Mouse (Mus musculus) adrenal gland, postnatal 25 days (tissue): Measurements from ENCODE around the gene Gm4131. TPM values are rescaled to one million over a fixed set of nuclear protein-coding genes. Genes with fewer than 3 reads are reported as not detected.

Experiments
- DNase-seq: peaks from one replicate; pipeline ENCODE4 v3.0.0; 2021; ENCODE audit warnings: mixed read lengths
- total RNA-seq: library from RNA; stranded (reverse); gene quantifications from 2 replicates; pipeline ENCODE4 v1.2.3, GENCODE M21; 2021

Gm4131 gene
- total RNA-seq, 1 experiment from 2014 or later, result not detected

DNA sequence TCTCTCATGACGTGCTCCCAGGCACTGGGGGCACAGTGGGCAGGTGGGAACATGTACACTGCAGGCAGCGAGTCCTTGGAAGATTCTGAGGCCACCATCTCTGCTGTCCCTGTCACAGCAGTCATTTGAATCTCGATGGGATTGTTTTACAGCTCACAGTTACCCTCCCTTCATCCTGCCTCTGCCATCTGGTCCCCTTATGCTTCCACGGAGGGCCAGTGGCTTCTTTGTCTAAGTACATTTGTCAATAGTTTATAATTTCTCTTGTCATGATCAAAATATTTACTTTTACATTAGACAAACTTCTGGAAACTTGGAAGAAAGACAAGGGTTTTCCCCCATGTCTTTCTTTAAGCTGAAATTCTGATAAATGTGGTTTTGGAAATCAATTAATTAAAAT, 20.0 kb downstream of the Gm4131 start:
- DNase-seq, result no peak

DNA sequence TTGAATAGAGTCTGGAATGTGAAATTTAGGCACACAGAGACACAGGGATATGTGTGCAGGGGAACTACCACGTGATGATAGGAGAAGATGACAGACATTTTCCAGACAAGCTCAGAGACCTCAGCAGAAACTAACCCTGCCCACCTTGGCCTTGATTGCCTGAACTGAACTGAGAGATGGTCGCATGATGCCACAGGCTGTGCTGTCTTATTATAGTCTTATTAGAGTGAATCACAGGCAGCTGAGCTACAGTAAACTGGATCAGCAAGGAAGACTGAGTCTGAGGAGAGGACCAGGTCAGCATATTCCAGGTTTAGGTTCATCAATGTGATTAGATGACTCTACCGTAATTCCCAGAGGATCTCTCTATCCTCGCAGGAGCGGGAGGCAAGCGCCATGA, 20.4 kb downstream of the Gm4131 start:
- DNase-seq, result no peak

DNA sequence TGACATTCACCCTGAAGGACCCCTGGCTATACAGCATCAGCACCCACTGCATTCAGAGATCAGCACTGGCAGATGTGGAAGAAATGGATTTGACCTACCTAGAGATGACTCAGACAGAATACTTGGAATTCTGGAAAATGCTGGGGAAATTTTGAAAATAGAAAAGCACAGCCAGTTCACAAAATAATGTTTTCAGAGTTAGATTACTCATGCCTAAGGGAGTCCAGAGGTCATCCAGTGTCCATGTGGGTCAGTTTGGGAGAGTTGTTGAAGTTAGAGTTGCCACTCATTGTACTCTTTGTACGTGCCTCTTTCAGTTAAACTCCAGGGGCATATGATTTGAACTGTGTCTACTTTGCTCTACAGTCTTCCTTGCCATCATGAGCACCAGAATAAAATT, 25.0 kb downstream of the Gm4131 start:
- DNase-seq, result no peak

DNA sequence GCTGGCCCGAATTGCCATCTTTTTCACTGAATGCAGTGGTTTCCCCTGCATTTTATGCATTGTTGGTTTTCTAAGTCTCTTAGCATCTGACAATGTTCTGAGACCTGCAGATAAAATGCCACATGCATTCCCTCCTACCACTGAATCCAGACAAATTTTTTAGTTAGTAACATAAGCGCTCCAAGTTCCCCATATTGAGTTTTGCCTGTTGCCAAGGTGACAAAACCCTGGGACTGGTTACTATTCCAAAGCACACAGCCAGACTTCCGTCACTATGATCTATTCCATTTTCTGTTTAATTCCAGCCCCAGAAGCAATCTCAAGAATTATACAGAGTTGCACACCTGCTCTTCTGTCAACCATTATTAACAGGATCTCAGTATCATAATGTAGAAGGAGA, 26.9 kb downstream of the Gm4131 start:
- DNase-seq, result no peak

DNA sequence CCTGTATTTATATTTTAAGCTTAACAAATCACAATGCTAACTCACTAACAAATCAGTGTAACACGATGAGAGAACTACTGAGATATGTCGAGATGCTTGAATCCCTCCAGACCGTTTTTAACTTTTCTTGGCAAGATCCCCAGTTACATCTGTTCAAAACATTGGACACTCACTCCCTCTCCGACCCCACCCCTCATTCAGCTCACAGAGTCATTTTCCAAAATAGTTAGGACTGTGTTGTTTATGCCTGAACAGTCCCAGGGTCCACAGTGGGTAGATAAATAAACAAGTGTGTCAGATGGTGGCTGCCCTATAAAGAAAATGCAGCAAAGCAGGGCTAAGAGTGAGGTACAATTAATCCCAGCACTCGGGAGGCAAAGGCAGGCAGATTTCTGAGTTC, 29.7 kb downstream of the Gm4131 start:
- no peak for DNase-seq

DNA sequence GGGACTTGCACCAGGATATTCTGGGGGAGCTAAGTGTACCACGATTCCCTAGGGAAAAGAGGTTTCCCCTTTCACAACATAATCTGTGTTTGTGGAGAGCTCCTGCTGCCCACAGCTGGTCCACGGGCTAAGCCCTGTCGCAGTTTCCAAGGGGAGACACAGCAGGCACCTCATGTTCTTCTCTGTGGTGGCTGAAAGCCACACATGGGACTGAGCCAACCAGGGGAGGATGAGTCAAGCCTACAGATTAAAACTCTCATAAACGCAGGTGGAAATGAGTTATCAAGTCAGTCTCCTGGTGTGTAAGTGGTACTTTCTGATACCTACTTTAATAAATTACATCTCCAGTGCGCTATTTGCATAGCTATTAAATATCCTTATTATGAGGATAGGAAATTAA, 30.6 kb downstream of the Gm4131 start:
- no peak for DNase-seq

DNA sequence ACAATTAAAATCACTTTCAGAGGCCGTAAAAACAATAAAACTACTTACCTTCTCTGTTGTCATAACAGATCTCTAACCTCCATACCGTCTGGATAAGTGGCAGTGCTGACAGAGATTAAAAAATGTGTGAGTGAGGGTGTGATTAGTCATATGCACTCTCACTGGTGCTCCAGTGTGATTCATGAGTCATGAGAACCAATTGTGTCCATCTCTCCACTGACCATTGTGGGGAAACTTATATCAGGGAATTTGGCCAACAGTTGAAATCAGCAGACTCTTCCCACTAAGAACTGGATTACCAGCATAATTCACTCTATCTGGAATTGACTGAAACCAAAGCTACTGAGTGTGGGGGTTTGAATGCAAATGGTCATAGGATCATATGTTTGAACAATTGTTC, 35.8 kb downstream of the Gm4131 start:
- no peak for DNase-seq

DNA sequence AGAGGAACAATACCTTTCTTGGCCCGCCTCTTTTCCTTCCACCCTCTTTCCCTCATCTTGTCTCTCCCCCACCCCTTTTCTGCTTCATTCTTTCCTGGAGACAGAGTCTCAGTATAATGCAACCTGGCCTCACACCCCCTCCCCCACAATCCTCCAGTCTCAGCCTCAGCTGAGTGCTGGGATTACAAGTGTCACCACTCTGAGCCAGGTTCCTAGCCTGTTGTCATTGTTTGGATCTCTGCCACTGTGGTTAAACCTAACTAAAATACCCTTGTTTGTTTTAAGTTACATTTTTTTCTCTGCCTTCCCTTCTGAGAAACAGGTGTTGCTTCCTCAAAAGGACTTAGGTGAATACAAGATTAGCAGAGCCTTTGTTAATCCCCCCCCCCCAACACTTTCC, 53.9 kb downstream of the Gm4131 start:
- no peak for DNase-seq

DNA sequence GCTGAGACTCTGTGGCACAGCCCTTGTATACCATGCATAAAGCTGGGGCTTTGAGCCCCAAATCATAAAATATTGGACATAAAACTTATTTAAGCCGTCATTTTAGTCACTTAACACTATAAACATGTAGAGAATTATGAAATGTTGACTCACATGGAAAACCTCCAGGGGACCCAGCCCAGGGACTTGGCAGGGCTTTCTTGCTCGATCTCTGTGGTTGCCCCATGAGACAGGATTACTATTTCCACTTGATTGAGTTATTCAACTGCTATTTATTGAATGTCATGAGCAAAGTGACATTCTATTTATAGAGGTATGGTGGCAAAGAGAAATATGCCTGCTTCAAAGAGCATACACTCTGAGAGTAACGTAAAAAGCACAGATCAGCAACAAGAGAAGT, 57.4 kb downstream of the Gm4131 start:
- no peak for DNase-seq

DNA sequence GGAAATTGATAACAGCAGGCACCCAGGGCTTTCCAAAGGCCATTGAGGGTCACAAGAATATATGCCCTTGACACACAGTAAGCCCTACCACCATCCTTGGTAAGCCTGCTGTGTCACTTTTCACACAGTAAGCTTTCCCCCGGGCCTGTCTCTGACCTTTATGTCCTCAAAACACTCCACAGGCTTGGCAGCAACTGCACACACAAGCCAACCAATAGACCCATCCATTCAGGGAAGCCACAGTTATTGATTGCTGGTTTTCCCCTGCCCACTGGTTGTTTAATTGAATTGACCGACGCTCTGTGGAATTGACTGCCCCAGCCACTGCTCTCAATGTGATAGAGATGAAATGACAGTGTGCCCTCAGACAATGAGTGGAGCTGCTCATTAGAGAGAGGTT, 60.5 kb downstream of the Gm4131 start:
- no peak for DNase-seq

DNA sequence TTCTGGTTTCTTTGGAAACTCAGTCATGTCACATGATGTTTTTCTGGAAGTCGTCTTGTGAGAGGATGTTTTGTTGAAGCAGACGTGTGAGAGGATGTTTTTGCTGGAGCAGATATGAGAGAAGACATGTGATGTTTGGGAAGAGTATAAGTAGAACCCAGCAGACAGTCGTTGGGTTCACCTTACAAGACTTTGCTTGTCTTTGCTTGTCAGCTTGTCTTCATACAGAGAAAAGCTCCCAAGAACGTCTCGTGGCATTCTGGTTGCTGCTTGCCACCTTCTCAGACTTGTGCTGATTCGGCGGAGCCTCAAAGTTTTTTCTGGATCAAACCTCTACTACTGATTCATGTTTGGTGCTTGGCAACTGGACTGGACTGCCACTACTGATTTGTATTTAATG, 69.3 kb downstream of the Gm4131 start:
- DNase-seq, result no peak

DNA sequence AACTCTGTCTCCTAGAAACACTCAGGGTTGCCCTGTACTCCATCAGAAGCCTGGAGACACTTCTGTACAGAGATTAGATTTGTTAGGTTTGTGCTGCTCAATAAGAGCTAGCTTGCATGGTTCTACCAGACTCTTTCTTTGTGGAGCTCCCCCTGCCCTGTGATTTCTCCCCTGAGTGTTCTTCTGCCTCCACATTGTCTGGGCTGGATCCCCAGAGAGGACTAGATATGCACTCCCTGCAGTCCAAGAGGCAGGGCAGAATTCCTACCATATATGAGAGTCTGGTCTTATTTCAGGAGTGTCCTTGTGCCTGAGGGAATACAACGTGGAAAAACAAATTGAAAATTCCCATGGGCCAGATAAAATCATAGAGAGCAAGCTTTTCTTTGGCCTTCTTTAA, 70.2 kb downstream of the Gm4131 start:
- DNase-seq, result no peak

DNA sequence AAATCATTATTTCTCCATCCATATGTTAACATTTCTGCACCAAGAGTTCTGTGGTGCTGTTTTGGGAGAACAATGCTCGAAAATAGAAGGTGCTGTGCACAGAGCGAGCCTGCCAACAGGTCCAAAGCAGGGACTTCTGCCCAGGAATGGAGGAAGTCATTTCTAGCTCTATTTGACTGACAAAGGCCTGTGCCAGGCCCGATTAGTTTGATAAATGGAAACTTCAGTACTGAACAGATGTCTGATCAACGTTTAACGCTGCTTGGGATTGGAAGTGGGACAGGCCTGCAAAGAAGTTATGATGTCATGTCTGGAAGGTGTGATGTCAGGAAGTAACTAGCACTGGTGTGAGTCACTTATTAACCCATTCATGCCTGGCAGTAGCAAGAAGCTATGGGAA, 73.3 kb downstream of the Gm4131 start:
- no peak for DNase-seq

DNA sequence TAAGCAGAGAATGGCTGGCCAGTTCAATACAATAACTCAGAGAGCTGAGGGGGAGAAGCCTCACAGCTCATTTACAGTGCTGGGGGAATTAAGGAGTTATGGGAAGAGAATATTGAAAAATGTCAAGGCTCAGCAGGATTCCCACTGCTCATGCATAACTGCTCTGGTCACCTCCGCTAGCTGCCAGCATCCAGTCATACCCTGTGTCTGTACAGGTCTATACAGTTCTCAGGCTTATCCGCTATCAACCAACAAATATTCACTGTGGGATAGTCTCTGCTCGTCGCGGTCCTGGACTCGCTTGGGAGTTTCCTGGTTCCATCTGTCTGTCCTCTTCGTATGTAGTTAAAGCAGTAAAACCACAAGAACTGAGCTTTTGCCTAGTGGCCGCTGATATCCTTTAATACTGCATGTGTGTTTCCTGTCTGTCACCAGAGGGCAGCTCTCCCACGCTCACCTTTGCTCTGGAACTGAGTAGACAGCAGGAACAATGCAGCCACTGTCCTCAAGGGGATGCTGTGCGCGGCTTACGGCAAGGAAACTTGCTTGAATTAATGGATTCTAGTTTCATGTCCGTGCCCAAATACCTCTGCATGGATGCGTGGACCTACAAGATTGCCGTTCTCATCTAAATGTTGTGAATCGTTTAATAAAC, 74.4 kb downstream of the Gm4131 start:
- DNase-seq, result peak; percentile 69

DNA sequence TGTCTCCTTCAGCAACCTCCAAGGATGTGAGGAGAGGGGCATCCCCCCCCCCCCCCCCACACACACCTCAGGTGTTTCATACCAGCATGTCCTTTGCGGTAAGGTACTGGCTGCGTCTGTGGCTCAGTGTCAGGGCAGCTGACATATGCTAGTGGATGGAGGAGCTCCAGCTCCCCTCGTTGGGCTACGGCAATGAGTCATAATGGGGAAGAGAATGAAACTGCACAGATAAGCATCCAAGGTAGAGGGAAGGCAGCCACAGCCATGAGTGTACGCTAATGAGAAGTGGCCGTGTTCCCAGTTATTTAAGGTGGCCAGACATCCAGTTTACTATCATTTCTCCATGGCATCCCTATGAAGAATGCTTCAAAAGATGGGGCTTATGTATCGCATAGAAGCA, 78.5 kb downstream of the Gm4131 start:
- no peak for DNase-seq

DNA sequence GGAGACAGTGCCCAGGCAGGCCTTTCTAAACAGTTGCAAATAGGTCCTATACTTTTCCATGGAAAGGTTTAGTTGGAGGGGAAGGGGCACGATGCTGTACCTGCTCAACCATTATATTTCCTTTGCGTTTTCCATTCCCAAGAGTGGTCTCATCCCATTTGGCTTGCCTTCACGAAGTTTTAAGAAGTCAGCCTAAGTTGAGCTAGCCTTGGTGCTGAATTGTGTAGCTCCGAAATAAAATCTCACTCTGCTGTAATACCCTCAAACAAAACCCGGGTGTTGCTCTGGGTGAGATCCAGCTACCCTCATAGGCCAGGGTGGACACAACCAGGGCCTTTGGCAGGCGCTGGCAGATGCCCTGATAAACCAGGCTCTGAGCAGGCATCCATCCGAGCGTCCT, 85.3 kb downstream of the Gm4131 start:
- no peak for DNase-seq

DNA sequence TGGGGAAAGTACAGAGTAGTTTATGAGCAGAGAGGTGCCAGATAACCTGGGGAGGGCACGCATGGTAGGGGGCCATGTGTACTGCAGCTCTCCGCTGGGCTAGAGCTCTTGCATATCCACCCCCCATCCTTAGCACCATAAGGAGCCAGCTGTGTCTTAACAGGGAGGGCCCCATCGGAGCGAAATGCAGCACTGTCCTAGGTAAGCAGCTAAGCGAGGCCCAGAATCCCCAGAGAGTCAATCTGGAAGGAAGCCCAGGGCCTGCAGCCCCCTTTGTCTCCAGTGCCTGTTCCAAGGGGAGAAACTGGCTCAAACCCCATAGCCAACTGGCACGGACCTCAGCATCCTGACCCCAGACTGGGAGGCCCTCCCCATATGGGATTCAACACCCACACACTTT, 87.3 kb downstream of the Gm4131 start:
- no peak for DNase-seq

DNA sequence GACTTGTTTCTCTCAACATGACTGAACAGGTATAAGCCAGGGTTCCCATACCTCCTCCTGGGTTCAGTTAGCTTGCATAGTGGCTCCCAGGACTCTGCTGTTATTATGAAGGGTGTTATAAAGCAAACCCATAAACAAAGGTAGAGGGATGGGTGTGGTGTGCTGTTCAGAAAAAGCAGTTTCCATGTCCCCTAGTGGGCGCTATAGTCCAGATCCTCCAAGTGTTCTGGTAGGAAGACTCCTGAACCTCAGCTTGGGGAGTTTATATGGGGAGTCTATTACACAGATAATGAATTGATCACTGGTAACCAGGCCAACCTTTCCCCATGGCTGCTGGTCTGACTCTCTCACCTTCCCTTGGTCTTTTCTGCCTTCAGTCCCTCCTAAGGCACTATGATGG, 92.2 kb downstream of the Gm4131 start:
- DNase-seq, result no peak

DNA sequence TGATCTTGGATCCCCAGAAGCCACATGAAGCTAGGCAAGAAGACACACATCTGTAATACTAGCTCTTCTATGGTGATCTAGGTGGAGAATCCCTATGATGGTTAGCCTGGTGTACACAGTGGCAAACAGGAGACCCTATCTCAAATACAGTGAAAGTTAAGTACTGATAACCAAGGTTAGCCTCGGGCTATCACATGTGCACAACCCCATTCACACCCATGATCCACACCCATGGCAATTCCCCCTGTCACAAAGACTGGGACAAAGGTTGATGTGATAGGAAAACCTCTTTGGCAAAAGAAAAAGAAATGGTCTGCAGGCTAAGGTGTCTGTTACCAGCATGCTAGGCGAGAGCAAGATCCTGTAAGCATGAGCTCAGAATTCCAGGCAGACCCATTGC, 94.7 kb downstream of the Gm4131 start:
- no peak for DNase-seq

DNA sequence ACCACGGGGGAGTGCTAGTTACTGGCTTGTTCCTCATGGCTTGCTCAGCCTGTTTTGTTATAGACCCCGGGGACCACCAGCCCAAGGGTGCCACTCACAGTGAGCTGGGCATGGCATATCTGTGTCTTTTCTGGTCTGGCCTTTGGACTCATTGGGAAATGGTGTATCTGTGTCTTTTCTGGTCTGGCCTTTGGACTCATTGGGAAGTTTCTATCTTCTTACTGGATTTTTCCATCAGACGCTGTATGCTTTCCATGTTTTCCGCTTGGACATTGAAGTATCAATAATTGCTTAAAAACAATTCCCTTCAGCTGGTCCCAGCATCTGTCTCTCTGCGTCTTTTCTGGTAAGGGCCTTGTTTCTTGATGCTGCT, 98.0 kb downstream of the Gm4131 start:
- no peak for DNase-seq

DNA sequence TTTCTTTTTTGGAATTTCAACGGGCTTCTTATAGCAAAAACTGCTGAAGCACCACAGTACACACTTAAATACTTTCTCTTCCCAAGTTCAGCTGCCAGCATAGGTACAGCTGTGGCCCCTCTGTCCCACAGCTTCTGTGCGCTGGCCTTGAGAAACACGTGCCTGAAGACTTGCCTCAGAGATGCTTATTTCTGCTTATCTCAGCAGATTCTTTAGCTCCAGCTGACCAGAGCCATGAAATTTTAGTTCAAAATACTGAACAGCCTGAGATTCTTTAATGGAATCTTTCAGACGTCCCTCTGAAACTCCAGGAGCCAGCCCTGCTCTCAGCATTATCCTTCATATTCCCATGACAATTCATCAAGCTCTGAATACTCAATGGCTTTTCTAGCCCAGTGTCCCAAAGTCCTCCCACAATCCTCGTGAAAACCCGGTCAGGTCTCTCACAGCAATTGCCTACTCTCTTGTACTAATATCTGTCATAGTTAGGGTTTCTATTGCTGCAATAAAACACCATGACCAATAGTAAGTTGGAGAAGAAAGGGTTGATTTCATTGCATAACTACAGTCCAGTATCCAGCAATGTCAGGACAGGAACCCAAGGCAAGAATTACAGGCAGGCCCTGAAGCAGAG, 98.5 kb downstream of the Gm4131 start:
- DNase-seq, result no peak

DNA sequence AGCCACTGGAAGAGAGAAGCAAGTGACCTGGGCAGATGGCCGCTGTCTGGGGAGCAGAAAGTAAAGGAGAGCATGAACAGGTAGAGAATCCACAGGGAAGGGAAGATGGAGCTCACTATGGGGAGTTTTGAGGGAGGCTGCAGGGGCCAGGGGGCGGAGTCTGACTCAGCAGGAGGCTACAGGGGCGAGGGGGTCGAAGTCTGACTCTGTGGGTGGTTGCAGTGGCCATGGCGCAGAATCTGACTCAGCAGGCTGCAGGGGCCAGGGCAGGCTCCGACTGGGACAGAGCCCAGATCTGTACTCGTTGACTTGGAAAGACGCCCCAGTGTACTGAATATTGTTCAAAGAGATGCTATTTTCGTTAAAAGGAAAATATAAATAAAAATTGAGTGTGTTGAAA, 101.8 kb downstream of the Gm4131 start:
- peak; percentile 64 for DNase-seq

DNA sequence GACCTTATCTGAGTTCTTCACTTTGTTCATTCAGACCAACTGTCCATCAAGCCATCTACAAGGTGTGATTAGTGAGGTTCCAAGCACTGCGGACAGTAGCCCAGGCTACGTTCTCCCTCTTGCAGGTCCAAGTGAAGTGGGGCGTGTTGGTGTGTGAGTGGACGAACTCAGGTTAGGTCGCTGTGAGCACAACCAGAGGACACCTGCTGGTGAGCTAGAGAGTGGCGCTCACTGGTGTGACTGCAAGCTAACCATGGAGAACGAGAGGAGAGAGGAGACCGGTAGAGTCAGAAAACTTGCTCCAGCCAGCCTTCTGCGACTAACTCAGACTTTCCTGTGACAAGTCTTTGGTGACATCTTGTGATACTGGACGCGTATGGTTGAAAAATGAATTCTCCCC, 107.2 kb downstream of the Gm4131 start:
- no peak for DNase-seq

DNA sequence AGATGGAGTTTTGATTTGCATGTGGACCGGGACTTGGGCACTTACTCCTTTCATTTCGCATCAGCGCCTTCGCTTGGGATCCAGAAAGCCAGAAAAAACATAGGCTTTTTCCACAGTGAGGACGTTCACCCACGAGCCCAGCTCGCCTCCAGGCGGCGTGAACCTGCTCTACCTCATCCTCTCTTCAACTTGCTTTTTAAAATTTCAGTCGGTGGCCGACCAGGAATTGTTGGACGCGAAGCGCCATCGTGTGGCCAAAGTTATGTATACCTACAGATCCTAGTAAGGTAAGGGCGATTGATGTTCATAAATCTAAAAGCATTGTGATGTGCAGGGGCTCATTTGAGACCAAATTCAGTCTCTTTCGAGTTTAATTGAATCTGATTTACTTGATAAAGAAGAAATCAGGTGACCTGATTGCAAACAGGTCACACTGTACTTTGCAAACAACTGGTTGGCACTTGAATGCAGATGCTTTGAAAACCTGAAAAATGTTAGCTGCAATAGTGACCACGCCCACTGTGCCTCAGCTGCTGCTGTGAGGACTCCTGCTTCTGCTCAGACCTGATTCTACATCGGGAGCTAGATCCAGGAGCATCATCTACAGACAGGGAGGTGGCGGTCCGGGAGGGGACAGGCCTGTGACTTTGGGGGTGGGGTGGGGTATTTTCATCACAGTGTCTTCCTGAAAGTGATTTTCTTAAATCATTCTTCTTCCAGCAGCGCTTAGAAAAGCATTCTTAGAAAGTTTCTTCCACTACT, 109.1 kb downstream of the Gm4131 start:
- peak; percentile 87 for DNase-seq
